Mouse (Mus musculus) monocyte, adult 5-6 weeks (primary cell): ENCODE measurements around the gene Grk6. TPM values are rescaled to one million over a fixed set of nuclear protein-coding genes. Genes with fewer than 3 reads are reported as not detected.

ENCODE experiments used
- ATAC-seq: fragments of 153-309, 156-312 bp; replicated peaks from 2 replicates; pipeline ENCODE4 v1.8.0; 2017; ENCODE audit warnings: mild to moderate bottlenecking; ENCODE audit not compliant: low TSS enrichment, insufficient number of reproducible peaks, severe bottlenecking, poor library complexity, low FRiP score
- total RNA-seq: library from RNA; stranded (forward); fragments of 200-1000, 200-491, 200-594 nt; gene quantifications from 3 replicates; pipeline ENCODE4 v1.2.3, GENCODE M21; 2017

The Grk6 gene
- 179 to 219 TPM (median 207 TPM) in 3 replicates for total RNA-seq

DNA sequence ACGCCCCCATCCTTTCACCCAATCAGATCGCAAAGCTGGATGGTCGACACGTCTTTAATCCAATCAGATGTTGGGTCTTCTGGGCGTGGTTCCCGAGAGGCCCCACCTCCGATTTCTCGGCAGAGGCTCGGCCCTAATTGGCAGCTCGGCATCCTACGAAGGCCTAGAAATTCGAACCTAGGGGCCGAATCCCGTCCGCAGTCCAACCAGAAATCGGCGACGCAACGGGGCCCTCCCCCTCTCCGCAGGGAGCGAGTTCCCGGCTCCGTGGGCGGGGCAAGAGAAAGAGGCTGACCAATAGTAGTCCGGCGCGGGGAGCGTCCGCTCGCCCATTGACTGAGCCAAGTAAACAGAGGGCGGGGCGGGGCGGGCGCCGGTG, at the start of gene Grk6:
Gene Grk6, plus strand, starts transcription at position 136 of the 379 bp plus-strand sequence.
- peak; percentile 83 for ATAC-seq

- ATAC-seq = no peak
Observed at GRCm38 (mm10) chr13:55398088-55398487, 46.8 kb upstream of the Grk6 start, which contains the start of gene Slc34a1. TSS of gene Slc34a1 (plus strand) at chr13:55398187.

GRCm38 (mm10) chr13:55399300-55400038, 45.4 kb upstream of the Grk6 start:
- no peak for ATAC-seq

DNA sequence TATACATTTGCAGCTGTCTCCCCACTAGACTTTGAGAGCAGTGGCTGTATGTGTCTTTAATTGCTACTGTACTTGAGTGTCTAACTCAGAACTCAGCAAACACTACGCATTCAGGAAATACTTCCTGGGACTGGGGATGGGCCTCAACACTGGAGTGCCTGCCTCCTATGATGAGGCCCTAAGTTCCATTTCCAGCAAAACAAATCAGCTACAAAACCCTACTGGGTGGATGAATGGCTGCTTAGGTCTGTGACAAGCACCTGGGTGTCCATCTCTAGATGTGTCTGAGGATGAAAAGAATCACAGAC, 44.9 kb upstream of the Grk6 start:
- ATAC-seq = no peak

- ATAC-seq = no peak
Observed at GRCm38 (mm10) chr13:55403266-55403665, 41.6 kb upstream of the Grk6 start.

DNA sequence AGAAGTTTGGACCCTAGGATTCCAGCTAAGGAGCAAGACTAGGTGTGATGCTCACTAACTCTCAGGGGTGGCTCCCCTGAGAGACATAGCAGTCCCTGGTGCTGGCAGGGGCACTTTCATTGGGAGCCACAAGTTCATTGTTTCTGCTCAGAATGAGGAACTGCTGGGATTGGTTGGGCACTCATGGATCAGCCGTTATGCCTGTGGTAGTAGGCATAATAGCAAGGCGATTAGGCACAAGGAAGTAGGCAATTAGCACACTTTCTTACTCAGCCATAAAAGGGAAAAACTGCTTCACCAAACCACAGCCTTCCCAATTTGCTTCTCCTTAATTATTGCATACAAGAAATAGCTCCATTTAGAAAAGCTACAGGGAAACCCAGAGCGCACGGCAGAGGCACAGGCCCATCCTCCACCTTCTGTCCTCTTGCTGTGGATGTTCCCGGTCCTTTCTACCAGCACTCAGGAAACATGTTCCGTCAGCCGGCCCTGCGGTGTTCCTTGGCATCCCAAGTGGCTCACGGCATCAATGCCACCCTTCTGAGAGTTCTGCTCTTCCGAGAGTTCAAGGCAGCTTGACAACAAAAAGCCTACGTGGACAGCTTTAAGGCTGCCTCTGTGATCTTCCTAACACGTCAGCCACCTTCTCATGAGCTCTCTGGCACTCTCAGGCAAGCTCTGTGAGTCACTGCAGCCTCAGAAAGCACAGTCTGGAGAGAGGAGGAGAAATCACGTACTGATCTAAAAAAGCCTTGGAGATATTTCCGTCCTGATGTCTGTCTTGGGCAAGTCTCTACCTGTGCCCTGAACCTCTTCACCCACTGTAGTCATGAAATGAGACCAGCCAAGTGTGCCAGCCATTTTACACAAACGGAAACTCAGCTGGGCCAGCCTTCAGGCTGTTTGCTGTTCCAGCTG, 40.7 kb upstream of the Grk6 start:
- no peak for ATAC-seq

DNA sequence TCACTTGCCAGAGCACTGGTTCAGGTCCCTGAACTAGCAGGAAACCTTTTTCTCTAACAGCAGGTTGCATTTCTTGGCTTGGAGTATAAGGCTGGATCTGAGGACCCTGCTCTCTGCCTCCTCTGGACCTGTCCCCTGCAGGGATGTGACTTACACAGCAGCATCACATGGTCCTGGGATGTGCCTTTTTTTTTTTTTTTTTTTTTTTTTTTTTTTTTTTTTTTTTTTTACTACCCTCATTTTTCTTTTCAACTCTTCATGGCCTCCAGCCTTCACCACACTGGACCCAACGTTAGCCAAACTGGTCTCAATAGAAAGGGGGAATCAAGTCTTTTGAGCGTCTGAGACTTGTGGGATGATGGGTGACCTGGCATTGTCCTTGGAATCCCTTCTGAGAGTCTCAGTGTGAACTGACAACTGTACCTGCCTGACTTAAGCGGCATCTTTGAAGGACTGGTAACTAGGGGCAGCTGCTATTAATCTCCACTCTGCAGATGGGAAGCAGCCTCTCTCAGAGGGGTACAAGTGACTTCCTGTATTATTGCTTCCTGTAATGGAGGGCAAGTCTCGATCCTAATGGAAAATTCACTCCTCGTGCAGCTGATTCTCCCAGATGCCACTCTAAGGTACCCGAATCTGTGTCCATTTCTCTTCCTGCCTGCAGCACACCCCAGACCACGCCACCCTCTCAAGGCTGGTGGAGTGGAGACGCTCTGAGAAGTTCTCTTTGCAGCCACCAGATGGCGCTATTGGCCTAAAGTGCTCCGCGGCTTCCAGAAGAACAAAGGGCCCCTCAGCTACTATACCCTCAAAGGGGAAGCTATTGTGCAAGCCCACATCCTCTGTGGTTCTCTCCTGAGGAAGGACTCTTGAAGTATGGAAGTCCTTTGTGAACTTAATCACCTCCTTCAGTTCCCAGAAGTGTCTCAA, 39.8 kb upstream of the Grk6 start:
- peak; percentile 87 for ATAC-seq

- peak; percentile 19; the same call in 1 of the 2 replicates for ATAC-seq
Observed at GRCm38 (mm10) chr13:55405783-55406390, 39.0 kb upstream of the Grk6 start.

DNA sequence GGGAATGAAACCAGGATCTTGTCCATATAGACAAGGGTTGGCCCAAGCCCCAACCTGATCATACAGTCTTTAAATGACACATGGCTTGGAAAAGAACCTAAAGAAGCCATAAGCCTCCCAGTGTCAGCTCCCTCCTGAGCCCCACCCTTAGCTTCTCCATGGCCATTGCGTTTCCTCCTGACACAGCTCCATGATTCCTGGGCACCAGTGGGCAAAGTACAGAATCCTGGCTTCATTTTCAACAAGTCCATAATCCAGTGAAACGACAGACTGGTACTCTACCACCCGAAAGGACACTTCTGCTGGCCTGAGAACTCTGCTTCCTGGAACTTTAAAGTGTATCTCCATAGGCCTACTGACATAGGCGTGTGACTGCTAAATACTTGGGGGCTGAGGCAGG, 37.5 kb upstream of the Grk6 start:
- no peak for ATAC-seq

DNA sequence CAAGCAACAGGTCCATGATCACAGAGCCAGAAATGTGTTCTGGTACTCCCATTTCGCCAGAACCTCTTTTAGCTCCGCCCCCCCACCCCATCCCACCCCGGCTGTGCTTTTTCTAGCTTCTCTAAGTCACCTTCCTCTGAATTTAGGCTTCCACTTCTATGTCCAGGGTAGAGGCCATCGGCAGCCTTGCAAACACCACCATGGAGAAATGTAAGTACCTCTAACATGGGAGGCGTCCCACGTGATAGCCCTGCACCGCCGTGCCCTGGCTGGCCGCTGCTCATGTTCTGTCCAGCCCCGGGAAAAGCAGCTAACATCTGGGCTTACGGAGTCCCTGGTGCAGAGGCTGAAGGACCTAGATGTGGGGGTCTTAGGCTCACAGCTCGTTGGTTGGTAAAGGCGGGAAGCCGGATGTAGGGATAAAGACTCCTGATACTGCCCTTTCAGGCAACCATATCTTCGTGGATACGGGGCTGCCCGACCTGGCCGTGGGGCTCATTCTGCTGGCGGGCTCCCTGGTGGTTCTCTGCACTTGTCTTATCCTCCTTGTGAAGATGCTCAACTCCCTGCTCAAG, 36.2 kb upstream of the Grk6 start:
- ATAC-seq = no peak

DNA sequence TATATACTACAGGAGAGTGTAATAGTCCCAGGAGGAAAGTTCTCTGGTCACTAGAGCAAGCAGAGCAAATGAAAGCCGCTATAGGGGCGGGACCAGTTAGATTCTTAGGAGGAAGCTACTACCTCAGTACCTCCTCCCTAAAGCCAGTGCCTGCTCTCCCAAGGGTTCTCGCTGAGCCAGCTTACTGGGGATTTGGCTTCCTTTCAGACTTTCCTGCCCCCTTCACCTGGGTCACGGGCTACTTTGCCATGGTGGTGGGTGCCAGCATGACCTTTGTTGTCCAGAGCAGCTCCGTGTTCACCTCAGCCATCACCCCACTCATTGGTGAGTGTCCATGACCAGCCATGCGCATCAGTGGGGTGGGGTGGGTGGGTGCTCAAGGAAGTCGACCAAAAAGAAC, 33.0 kb upstream of the Grk6 start:
- no peak for ATAC-seq

GRCm38 (mm10) chr13:55412643-55413307, 32.1 kb upstream of the Grk6 start:
- ATAC-seq = 0 out of 2 replicates have a peak, but pooled peaks have one; percentile 9

DNA sequence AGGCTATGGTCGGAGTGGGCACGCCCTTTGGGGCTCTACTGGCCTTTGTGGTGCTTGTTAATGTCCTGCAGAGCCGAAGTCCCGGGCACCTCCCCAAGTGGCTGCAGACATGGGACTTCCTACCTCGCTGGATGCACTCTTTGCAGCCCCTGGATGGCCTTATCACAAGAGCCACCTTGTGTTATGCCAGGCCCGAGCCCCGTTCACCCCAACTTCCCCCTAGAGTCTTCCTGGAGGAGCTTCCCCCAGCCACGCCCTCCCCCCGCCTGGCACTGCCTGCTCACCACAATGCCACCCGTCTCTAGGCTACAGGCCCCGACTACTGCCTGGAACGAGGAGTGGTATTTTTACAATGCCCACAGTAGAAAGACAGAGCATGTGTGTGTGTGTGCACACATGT, 31.5 kb upstream of the Grk6 start:
- peak; percentile 36; the same call in 1 of the 2 replicates for ATAC-seq

DNA sequence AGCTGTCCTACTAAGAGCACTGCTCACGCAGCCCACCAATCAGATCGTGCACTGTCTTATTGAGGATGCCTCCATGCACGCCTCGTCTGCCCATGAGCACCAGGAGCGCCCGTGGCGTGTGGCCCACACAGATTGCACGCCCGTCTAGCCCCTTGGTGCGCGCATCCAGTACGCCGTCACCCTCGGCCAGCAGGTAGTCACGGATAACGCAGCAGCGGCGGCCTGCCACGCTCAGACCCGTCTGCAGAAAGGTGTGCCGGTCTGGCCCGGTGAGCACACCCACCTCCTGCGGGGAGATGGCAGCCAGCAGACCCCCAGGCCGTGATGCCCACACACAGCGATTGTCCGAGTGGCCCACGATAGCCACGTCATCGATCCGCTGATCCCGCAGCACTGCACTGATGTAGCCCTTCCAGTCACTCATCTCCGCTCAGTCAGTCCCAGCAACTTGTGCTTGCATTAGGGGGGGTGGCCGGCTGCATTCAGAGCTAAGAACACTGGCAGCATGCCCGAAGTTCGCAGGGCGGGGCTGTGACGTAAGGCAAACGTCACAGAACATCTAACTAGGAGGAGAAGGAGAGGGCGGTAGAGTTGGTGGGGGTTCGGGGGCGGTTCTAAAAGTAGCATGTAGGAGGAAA, 30.0 kb upstream of the Grk6 start, which contains the start of gene Pfn3:
Gene Pfn3, minus strand, starts transcription at position 490 of the 638 bp plus-strand sequence.
- no peak for ATAC-seq

GRCm38 (mm10) chr13:55418004-55418403, 26.9 kb upstream of the Grk6 start:
- peak; percentile 85 for ATAC-seq

DNA sequence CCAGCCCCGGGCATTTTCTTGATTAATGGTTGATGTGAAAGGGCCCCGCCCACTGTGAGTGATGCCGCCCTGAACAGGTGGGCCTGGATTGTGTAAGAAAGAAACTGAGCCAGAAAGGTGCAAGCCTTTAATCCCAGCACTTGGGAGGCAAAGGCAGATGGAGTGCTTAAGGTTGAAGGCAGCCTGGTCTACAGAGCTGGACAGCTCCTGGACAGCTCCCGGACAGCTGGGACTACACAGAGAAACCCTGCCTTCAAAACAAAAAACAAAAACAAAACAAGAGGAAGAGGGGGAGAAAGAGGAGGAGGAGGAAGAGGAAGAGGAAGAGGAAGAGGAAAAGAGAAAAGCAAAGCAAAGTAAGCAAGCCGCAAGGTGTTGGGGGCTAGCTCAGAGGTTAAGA, 25.7 kb upstream of the Grk6 start:
- no peak for ATAC-seq
